Mouse (Mus musculus): Measurements from ENCODE around the gene Nol11. TPM values are rescaled to one million over a fixed set of nuclear protein-coding genes. Genes with fewer than 3 reads are reported as not detected.

Gene Nol11
- polyA plus RNA-seq, 1 experiment from 2014 or later, result 43.0 TPM

Other genes starting within 250 kb of the Nol11 start
- 228 and 258 TPM in 2 replicates for gene Kpna2, start 189.8 kb downstream of the Nol11 start, polyA plus RNA-seq (2014; fragmentation: Nextera tagmentation; extraction: Ambion mirVana)
- gene 1810010H24Rik, start 163.7 kb downstream of the Nol11 start, polyA plus RNA-seq (2014; fragmentation: Nextera tagmentation; extraction: Ambion mirVana), result 3.1 and 4.1 TPM in 2 replicates
- gene Bptf, start 57.3 kb downstream of the Nol11 start, polyA plus RNA-seq (2014; fragmentation: Nextera tagmentation; extraction: Ambion mirVana), result 25.6 and 31.3 TPM in 2 replicates

Data from heart, embryonic 14.5 days (tissue).